Mouse (Mus musculus): ENCODE data around the gene Sema4b. TPM values are rescaled to one million over a fixed set of nuclear protein-coding genes. Genes with fewer than 3 reads are reported as not detected.

Gene Sema4b
- 11.7 and 12.9 TPM in 2 replicates for polyA plus RNA-seq (2014; fragmentation: Nextera tagmentation; extraction: Ambion mirVana)

DNA sequence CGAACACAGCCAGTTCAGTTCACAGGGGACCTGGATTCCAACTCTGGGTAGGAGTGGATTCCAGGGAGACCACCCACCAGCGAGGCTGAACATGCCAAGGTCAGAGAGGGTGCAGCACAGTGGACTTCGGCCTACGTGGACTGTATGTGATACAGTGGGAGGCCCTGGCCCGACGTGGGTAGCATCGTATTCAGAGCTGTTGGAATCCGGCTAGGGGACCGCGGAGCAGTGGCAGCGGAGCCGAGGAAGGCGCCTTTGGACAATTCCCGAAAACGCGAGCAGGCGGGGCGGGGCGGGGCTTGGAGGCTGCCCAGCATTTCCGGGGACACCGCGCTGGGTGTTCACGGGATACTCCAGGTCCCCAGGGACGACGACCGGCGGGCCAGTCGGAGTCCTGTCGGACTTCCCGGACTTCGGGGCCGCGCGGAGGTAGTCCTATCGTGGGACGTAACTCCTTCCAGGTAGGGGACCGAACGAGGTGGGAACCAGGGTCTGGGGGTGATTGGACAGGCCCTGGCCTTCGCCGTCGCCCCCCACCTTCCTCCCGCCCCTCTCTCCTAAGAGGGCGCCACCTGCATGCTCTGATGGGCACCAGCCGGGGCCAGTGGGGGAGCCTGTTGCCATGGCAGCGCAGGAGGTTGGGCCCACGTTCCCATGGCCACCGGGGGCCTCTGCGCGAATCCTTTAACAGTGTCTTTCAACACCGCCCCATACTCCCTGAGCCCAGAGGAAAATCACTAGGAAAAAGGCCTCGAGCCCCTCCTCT is at the start of gene Sema4b:
Gene Sema4b (plus strand): TSS at position 311 of the 766 bp plus-strand sequence.
- Histone ChIP-seq H3K27ac (ENCODE audit: low read depth, low read length) (peak within 1 kb of the TSS; percentile 83), H3K4me3 (ENCODE audit: low read depth, low read length) (peak within 1 kb of the TSS; percentile 45), H3K4me1 (replicated peaks; ENCODE audit: control insufficient read depth, insufficient read depth, low read length) (peaks cover 37% of the 10 kb centered on the region), H3K9ac (ENCODE audit: low read depth, low read length) (peak within 1 kb of the TSS; percentile 47), H3K36me3 (ENCODE audit: control insufficient read depth, insufficient read depth, low read length) (no peaks in the 10 kb centered on the region), H3K9me3 (ENCODE audit: control insufficient read depth, low read length) (no peaks in the 10 kb centered on the region), H3K27me3 (replicated peaks; ENCODE audit: control insufficient read depth, insufficient read depth, low read length) (no peaks in the 10 kb centered on the region), H3K4me2 (peak within 1 kb of the TSS; percentile 96)
- WGBS: 3% methylated on average over 51 of the region's 51 CpGs
- peak; percentile 73 for ATAC-seq (replicated peaks; ENCODE audit: low FRiP score)
- peak; percentile 84 for DNase-seq (ENCODE audit: low spot score)

DNA sequence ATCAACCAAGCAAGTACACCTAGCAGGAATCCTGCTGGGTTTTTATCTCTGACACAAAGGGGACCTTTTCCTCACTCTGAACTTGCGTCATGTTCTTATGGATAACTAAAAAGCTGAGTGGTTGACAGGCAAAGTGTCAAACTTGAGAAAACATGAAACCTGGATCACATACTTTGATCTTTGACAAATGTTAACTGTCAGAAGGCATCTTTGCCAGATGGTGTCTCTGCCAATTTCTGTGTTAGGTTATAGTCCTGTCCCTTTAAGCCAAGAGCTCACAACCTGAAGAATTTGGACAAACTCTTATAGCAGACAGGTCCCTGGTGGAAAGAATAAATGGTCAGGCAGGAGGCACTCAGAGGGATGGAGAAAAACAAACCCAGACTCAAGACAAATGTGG is 48.3 kb upstream of the Sema4b start:
- no peak for ATAC-seq (replicated peaks; ENCODE audit: low FRiP score)
- Histone ChIP-seq H3K27ac (ENCODE audit: low read depth, low read length) (no peak overlapping the region), H3K9me3 (ENCODE audit: control insufficient read depth, low read length) (peaks cover 6% of the 10 kb centered on the region; the same call in 1 of the 2 replicates), H3K4me1 (replicated peaks; ENCODE audit: control insufficient read depth, insufficient read depth, low read length) (peaks cover 14% of the 10 kb centered on the region), H3K4me3 (ENCODE audit: low read depth, low read length) (no peak overlapping the region), H3K9ac (ENCODE audit: low read depth, low read length) (no peak overlapping the region), H3K27me3 (replicated peaks; ENCODE audit: control insufficient read depth, insufficient read depth, low read length) (no peaks in the 10 kb centered on the region), H3K4me2 (no peak overlapping the region), H3K36me3 (ENCODE audit: control insufficient read depth, insufficient read depth, low read length) (no peaks in the 10 kb centered on the region)
- DNase-seq (ENCODE audit: low spot score): no peak
- 76% methylated on average over 1 of the region's 1 CpGs for WGBS

DNA sequence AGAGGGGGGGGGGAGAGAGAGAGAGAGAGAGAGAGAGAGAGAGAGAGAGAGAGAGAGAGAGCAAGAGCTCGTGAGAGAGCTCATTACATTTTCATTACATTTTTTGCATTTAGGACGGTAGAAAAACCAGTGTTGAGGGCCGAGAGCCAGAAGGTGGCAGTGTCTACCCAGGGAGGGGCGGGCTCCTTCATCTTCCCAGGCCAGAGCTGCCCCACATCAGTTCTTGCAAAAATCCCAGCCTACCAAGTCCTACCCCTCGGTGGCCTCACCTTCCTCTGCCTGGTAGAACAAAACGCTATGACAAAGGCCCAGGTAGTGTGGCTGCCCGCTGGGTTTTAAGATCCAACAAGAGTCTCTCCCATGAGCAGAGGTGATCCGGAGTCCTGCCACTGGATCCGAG is 45.8 kb upstream of the Sema4b start:
- no peak overlapping the region for H3K4me3 ChIP-seq (ENCODE audit: low read depth, low read length)
- H3K4me2 ChIP-seq: no peak overlapping the region
- H3K27me3 ChIP-seq (replicated peaks; ENCODE audit: control insufficient read depth, insufficient read depth, low read length): no peaks in the 10 kb centered on the region
- H3K36me3 ChIP-seq (ENCODE audit: control insufficient read depth, insufficient read depth, low read length): no peaks in the 10 kb centered on the region
- H3K4me1 ChIP-seq (replicated peaks; ENCODE audit: control insufficient read depth, insufficient read depth, low read length): peaks cover 28% of the 10 kb centered on the region
- 18% methylated on average over 9 of the region's 9 CpGs for WGBS
- peaks cover 6% of the 10 kb centered on the region; the same call in 1 of the 2 replicates for H3K9me3 ChIP-seq (ENCODE audit: control insufficient read depth, low read length)
- ATAC-seq (replicated peaks; ENCODE audit: low FRiP score) (peak; percentile 60), DNase-seq (ENCODE audit: low spot score) (peak; percentile 77)
- no peak overlapping the region for H3K27ac ChIP-seq (ENCODE audit: low read depth, low read length)
- no peak overlapping the region for H3K9ac ChIP-seq (ENCODE audit: low read depth, low read length)

DNA sequence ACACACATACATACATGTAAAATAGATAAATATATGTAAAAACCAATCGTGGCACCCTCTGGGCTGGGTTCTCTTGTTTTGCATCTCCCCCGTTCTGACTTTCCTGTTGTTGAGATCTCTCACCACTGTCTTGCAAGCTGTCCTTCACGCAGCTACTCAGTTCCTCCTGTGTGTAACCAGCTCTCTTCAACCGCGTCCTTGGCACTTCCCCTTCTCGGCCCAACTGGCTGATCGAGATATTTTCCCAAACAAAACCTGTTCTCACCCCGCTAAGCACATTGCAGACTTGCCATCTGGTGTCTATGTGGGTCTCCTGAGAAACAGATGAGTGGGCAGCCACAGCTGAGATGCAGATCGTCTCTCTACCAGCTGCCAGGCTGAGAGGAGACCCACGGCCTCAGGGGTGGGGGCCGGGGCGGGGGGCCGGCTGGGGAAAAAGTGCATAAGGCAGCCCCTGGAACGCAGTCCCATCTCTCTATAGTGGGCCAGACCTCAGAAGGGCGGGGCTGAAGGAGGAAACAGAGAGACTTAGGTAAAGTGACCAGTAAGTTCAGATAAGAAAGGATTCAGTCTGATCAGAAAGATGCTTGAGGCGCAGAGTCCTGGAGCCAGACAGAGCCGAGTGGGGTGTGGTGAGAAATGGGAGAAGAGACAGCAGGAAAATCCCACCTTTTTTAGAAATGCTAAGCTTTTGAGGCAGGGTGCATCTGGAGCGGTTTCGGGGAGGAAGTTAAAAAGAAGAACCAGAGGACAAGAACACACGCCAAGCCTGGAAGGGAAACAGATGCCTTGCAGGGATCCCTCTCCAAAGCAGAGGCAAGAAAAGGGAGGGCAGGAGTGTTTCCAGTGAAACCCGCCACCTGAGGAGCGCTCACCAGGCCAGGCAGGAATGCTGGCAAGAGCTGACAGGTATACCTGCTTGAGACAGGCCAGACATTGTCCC is 43.0 kb upstream of the Sema4b start:
- Histone ChIP-seq H3K36me3 (ENCODE audit: control insufficient read depth, insufficient read depth, low read length) (no peaks in the 10 kb centered on the region), H3K9ac (ENCODE audit: low read depth, low read length) (peak overlapping the region; percentile 18; the same call in 1 of the 2 replicates), H3K4me3 (ENCODE audit: low read depth, low read length) (no peak overlapping the region), H3K9me3 (ENCODE audit: control insufficient read depth, low read length) (no peaks in the 10 kb centered on the region), H3K27me3 (replicated peaks; ENCODE audit: control insufficient read depth, insufficient read depth, low read length) (no peaks in the 10 kb centered on the region), H3K4me2 (peak overlapping the region; percentile 51), H3K4me1 (replicated peaks; ENCODE audit: control insufficient read depth, insufficient read depth, low read length) (peaks cover 33% of the 10 kb centered on the region), H3K27ac (ENCODE audit: low read depth, low read length) (peak overlapping the region; percentile 46; the same call in 1 of the 2 replicates)
- DNase-seq (ENCODE audit: low spot score): no peak
- no peak for ATAC-seq (replicated peaks; ENCODE audit: low FRiP score)
- WGBS: 21% methylated on average over 22 of the region's 22 CpGs

DNA sequence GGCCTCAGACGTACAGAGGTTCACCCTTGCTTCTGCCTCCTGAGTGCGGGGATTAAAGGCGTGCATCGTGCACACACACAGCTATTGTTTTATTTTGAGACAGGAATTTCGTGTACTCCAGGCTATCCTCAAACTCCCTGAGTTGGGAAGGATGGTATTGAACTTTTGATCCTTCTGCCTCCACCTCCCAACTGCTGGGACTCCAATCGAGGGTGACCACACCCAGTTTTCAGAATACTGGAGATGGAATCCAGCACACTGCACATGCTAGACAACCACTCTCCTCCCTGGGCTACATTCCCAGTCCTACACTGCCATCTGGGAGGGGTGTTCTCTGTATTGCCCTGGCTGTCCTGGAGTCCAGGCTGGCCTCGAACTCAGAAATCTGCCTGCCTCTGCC is 41.9 kb upstream of the Sema4b start:
- H3K27me3 ChIP-seq (replicated peaks; ENCODE audit: control insufficient read depth, insufficient read depth, low read length): no peaks in the 10 kb centered on the region
- no peak overlapping the region for H3K4me3 ChIP-seq (ENCODE audit: low read depth, low read length)
- peaks cover 38% of the 10 kb centered on the region for H3K4me1 ChIP-seq (replicated peaks; ENCODE audit: control insufficient read depth, insufficient read depth, low read length)
- WGBS: 77% methylated on average over 7 of the region's 7 CpGs
- H3K27ac ChIP-seq (ENCODE audit: low read depth, low read length): no peak overlapping the region
- no peak overlapping the region for H3K4me2 ChIP-seq
- H3K36me3 ChIP-seq (ENCODE audit: control insufficient read depth, insufficient read depth, low read length): no peaks in the 10 kb centered on the region
- no peak overlapping the region for H3K9ac ChIP-seq (ENCODE audit: low read depth, low read length)
- no peaks in the 10 kb centered on the region for H3K9me3 ChIP-seq (ENCODE audit: control insufficient read depth, low read length)
- DNase-seq (ENCODE audit: low spot score) (no peak), ATAC-seq (replicated peaks; ENCODE audit: low FRiP score) (no peak)

DNA sequence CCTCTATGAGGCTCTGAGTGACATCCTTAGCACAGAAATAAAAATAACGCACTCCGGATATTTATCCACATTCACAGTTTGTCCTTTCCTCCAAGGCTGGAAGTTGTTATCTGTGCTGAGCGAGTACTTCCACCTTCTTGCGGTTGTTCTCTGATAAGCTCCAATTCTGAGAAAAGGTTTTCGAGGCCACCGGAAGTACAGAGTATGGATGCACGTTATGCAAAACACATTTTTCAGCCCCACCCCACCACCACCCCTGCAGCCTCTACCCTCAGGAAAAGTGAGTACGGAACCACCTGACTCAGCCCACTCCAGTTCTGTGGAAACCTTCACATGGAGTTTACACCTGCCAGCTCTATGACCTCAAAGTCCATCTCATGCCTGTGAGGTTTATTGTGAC is 40.6 kb upstream of the Sema4b start:
- ATAC-seq (replicated peaks; ENCODE audit: low FRiP score): peak; percentile 91
- DNase-seq (ENCODE audit: low spot score): no peak

DNA sequence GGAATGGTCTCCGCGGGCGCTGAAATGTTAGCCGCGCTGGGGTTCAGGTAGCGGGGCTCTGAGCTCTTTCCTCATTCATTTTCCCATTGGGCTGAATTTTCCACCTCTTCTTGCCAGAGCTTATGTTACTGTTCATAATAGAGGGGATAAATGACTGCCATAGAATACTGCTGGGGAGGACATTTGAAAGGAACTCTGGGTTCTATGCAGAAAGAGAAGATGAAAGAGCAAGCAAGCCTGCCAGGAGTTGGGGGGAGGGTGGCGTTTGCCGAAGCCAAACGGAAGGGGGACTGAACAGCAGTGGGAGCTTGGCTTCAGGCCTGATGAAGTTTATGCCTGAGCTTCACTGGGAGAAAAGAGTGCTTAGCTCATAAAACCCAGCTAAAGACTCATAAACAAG is 37.3 kb upstream of the Sema4b start:
- Histone ChIP-seq H3K9ac (ENCODE audit: low read depth, low read length) (no peak overlapping the region), H3K9me3 (ENCODE audit: control insufficient read depth, low read length) (no peaks in the 10 kb centered on the region), H3K4me2 (no peak overlapping the region), H3K27me3 (replicated peaks; ENCODE audit: control insufficient read depth, insufficient read depth, low read length) (no peaks in the 10 kb centered on the region), H3K4me3 (ENCODE audit: low read depth, low read length) (no peak overlapping the region), H3K27ac (ENCODE audit: low read depth, low read length) (no peak overlapping the region), H3K36me3 (ENCODE audit: control insufficient read depth, insufficient read depth, low read length) (no peaks in the 10 kb centered on the region), H3K4me1 (replicated peaks; ENCODE audit: control insufficient read depth, insufficient read depth, low read length) (peaks cover 22% of the 10 kb centered on the region)
- DNase-seq (ENCODE audit: low spot score) (no peak), ATAC-seq (replicated peaks; ENCODE audit: low FRiP score) (no peak)
- 64% methylated on average over 9 of the region's 9 CpGs for WGBS

More for the DNA sequence above, 40.6 kb upstream of the Sema4b start:
- H3K27me3 ChIP-seq (replicated peaks; ENCODE audit: control insufficient read depth, insufficient read depth, low read length): no peaks in the 10 kb centered on the region
- no peaks in the 10 kb centered on the region for H3K36me3 ChIP-seq (ENCODE audit: control insufficient read depth, insufficient read depth, low read length)
- H3K4me3 ChIP-seq (ENCODE audit: low read depth, low read length): no peak overlapping the region
- WGBS: 29% methylated on average over 8 of the region's 8 CpGs
- H3K9me3 ChIP-seq (ENCODE audit: control insufficient read depth, low read length): no peaks in the 10 kb centered on the region
- peaks cover 37% of the 10 kb centered on the region for H3K4me1 ChIP-seq (replicated peaks; ENCODE audit: control insufficient read depth, insufficient read depth, low read length)
- H3K9ac ChIP-seq (ENCODE audit: low read depth, low read length): no peak overlapping the region
- H3K4me2 ChIP-seq: peak overlapping the region; percentile 38
- H3K27ac ChIP-seq (ENCODE audit: low read depth, low read length): peak overlapping the region; percentile 81

DNA sequence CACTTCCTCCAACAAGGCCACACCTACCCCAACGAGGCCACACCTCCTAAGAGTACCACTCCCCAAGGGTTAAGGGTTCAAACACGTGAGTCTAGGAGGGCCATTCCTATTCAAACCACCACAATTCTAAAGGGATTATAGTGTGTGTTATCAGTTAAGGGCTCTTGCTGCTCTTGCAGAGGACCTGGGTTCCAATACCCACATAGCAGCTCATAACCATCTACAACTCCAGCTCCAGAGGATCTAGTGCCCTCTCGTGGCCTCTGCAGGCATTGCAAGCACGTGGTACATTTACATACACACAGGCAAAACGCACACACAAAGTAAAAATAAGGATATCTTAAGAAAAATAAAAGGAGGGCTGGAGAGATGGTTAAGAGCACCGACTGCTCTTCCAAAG is 34.5 kb upstream of the Sema4b start:
- Histone ChIP-seq H3K27me3 (replicated peaks; ENCODE audit: control insufficient read depth, insufficient read depth, low read length) (no peaks in the 10 kb centered on the region), H3K9ac (ENCODE audit: low read depth, low read length) (no peak overlapping the region), H3K36me3 (ENCODE audit: control insufficient read depth, insufficient read depth, low read length) (no peaks in the 10 kb centered on the region), H3K4me1 (replicated peaks; ENCODE audit: control insufficient read depth, insufficient read depth, low read length) (peaks cover 16% of the 10 kb centered on the region), H3K9me3 (ENCODE audit: control insufficient read depth, low read length) (no peaks in the 10 kb centered on the region), H3K4me3 (ENCODE audit: low read depth, low read length) (no peak overlapping the region), H3K27ac (ENCODE audit: low read depth, low read length) (no peak overlapping the region), H3K4me2 (no peak overlapping the region)
- DNase-seq (ENCODE audit: low spot score) (no peak), ATAC-seq (replicated peaks; ENCODE audit: low FRiP score) (0 out of 2 replicates have a peak, but pooled peaks have one; percentile 27)
- WGBS: 60% methylated on average over 6 of the region's 6 CpGs
